Mouse (Mus musculus) right cerebral cortex, adult 18-20 months (tissue): ENCODE results near the gene Itih1.

Experiments
- DNase-seq: peaks from one replicate; pipeline ENCODE4 v3.0.0; 2022; ENCODE audit warnings: mixed read lengths

Gene Itih1

DNA sequence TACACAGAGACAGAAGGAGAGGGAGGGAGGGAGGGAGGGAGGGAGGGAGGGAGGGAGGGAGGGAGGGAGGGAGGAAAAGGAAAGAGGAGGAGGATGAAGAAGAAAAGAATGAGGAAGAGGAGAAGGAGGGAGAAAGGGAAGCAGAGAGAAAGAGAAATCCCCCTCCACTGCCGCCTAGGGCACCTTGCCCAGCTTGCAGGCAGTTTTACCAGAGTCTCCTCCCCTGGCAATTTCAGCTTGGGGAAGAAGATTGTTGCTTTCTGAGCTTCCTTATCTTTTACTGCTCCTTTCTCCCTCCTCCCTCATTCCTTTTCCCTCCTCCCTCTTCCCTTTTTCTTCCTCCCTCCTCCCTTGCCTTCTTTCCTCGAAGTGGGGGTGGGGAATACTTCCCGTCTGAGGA is 40.1 kb downstream of the Itih1 start:
- DNase-seq = no peak

DNA sequence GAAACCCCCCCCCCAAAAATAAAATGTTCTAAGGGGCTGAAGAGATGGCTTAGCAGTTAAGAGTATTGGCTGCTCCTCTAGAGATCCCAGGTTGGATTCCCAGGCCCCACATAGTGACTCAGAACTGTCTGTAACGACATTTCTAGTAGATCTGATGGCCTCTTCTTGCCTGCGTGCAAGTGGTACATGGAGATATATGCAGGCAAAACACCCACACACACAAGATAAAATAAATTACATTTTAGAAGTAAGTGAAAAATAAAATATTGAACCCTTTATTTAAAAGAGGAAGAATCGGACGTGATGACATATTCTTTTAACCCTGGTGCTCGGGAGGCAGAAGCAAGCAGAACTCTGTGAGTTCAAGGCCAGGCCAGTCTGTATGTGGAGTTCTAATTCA is 40.5 kb downstream of the Itih1 start:
- DNase-seq = no peak

DNA sequence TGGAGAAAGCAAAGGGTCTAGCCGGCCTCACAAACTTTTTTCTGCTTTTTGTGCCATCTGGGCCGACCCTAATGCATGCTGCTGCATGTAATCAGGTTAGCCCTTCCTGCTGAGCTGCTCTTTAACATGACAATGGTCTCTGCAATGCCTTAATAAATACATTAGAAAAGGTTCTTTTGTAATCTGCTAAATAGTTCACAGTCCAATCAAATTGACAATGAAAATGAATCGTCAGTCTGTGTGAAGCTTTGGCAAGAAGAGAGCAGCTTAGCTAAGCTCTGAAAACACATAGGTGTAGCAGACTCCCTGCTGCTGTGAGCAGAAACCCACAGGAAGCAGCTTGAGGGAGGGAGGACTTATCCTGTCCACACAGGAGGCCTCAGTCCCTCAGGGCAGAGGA is 43.1 kb downstream of the Itih1 start:
- DNase-seq = no peak

DNA sequence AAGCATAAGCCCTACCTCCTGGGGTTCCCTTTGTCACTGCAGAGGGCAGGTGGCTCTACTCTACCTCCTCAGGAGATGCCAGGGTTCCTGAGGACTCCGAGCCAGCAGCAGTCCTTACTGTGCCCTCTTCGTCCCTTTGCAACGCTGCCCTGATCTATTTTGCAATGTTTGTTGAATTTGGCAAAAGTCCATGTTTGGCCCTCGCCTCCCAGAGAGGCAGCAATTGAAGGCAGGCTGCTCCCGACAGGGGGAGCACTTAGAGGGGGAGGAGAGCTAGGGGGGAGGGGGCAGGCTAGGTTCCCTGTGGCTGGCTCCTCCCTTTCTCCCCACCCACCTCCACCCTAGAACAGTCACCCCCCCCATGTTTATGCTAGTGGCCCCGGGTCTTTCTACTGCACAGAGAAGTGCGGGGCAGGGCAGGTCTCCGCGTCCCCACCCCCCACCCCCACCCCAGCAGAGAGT is 54.8 kb downstream of the Itih1 start:
- no peak for DNase-seq

DNA sequence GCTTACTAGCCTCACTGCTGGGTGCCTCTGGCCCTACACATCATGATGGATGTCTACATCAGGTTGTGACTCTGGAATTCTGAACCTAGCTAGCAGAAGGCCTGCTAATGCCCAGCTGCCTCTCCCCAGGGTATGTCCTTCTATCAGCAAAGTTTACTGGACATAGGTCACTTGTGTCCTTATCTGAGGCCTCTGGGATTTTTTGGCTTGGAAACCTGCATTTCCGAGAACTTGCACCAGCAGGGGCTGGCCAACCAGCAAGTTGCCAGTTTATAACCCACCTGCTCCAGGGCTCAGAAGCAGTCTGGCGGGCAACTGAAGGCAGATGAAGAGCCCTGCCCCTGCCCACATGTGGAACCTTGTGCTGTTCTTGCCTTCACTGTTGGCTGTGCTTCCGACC is 56.9 kb downstream of the Itih1 start, which contains the start of gene Itih4:
Gene Itih4, plus strand, starts transcription at position 273 of the 400 bp plus-strand sequence.
- DNase-seq = no peak

DNA sequence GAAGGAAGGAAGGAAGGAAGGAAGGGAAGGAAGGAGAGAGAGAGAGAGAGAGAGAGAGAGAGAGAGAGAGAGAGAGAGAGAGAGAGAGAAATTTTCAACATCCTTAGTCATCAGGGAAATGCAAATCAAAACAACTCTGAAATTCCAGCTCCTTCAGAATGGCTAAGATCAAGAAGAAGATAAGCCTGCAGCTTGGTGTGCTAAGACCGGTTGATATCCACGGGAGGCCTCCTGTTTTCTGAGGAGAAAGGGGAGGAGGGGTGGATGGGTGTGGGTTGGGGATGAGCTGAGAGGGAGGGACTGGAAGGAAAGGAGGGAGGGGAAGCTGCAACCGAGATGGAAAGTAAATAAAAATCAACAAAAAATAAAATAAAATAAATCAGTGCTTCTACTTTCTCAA is 57.8 kb downstream of the Itih1 start:
- no peak for DNase-seq

DNA sequence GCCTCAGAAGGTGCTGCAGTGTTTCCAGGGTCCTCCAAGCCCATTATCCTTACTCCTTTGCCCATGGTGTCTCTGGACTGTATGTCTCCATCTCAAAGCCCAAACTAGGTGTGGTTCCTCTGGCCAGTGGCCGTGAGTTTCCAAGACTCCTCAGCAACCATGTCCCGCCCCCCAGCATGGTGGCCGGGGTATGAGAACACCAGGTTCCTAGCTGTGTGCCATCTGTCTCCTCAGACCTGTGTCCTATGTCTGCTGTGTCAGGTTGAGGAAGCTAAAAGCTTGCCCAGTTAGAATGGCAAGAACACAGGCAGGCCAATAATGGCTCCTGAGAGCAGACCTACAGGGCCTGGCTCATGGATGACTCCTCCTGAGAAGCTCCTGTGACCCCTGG is 61.4 kb downstream of the Itih1 start:
- no peak for DNase-seq

DNA sequence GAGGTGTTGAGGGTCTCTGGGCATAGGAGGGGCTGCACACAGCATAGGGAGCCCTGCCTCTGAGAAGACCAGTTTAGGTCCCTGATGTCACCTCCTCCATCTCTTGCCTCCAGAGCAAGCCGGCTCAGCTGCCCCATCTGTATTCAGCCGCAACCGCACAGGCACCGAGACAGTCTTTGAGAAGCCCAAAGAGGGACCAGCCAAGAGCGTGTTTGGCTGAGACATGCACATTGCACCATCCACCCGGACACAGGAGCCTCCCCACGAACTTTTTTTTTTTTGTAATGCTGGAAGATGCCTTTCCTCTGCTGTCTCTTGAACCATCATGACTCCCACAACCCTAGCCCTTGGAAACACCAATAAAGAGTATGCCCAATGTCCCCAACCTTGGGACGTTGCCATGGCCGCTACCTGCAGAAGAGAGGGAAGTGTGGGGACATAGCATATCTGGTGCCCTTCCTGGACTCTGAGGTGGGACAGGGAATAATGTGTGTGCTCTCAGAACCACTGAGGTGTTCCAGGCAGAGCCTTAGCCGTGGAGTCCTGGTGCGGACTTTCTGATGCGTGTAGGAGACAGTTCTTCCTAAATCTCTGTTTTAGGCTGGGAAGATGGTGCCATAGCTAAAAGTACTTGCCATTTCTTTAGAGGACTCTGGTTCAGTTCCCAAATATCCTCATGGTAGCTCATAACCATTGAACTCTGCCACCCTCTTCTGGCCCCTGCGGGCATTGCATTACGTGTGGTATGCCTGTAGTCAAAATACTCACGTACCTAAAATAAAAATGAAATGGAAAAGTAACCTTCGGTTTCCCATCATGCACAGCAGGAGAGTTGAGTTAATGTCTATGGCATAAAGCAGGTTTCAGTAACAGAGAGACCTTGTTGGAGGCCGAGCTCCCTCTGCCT is 62.0 kb downstream of the Itih1 start:
- peak; percentile 43 for DNase-seq

DNA sequence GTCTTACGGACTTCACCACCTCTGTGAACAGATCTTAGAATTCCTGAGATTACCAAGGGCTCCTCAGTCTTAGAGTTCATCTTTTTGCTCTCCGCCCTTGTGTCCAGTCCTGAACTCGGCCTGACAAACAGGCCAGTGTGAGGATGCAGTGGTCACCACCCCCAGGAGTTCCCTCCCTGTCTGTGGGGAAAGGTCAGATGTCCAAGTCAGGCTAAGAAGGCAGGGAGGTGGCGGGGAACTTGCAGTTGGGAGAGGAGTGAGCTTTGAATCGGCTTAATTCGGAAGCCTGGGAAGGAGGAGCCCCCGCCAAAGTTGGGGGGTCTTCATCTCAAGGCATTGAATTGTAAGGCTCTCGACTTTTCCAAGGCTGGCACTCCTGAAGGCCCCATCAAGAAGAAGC is 62.8 kb downstream of the Itih1 start:
- DNase-seq = no peak

DNA sequence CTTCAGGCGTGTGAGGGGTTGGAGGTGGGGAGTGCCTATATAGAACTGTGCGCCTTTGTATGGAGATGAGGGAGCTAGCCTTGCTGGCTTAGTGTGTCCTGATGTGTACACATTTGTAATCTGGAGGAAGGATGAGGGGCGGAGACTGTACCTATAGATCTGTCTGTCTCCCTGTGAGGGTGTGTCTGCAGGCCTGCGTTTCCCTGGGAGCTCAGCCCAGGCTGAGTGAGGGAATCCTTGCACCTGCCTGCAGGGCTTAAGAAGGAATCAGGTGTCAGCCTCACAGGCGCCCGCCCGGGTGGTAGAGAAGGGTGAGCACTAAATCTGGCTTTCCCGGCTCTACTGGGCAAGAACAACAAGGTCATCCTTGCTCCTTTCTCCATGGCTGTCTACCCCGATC is 63.3 kb downstream of the Itih1 start:
- no peak for DNase-seq
